Mouse (Mus musculus) adrenal gland, adult 8-10 months (tissue): Measurements from ENCODE around the gene Polr2i. TPM values are rescaled to one million over a fixed set of nuclear protein-coding genes. Genes with fewer than 3 reads are reported as not detected.
"Not testable (repeated sequence)": the region's sequence is repeated elsewhere in the genome, so short reads cannot be mapped to it uniquely, and the experiment has no call there.

ENCODE experiments used
- DNase-seq: peaks from one replicate; pipeline ENCODE4 v3.0.0; 2022
- total RNA-seq, 4 experiments: library from RNA; stranded (reverse); gene quantifications; 2 replicates each; pipeline ENCODE4 v1.2.4; 2022

Polr2i gene
- total RNA-seq, 4 experiments from 2014 or later = 62.8 to 93.8 (median 72.7) TPM

DNA sequence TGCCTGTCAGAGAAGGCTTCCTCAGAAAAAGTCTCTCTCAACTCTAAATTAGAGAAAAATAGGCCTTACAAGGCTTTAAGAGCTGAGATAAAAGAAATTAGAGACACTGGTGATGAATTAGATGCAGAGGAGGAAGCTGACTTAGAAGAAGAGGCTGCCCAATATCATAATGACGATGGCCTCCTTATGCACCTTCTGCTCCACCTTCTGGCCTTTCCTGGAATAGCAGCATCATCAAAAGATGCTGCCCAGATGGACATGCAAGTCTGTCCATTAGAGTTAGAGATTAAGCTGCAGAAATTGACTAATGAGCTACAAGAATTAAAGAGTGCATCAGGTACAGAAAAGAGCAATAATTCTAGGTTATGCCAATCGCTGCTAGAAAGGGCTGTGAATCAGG is 26.4 kb upstream of the Polr2i start:
- no peak for DNase-seq

DNA sequence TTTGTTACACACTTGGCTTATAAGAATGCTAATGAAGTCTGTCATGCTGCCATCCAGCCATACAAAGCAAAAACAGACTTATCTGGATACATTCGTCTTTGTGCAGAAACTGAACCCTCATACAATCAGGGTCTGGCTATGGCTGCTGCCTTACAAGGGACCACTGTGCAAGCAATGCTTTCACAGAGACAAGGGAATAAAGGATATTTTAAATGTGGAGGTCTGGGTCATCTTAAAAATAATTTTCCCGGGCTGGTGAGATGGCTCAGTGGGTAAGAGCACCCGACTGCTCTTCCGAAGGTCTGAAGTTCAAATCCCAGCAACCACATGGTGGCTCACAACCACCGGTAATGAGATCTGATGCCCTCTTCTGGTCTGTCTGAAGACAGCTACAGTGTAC is 25.4 kb upstream of the Polr2i start:
- not testable (repeated sequence) for DNase-seq

DNA sequence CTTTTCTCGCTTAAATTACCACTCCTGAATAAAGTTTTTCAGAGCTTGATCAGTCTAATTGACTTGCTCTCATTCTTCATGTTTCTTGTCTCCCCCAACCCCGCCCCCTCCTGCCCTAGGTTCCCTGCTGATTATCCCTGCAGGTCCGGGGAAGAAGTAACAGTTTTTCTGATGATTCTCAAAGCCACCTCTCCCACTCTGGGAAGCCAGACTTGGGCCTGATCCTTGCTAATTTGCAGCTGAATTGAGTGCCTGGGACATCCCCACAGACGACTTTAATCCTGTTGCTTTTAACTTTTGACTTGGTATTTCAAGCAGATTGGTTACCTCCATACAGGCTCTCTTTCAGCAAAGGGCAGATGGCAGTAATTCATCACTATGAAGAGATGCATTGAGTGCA is 20.7 kb upstream of the Polr2i start:
- DNase-seq = no peak

DNA sequence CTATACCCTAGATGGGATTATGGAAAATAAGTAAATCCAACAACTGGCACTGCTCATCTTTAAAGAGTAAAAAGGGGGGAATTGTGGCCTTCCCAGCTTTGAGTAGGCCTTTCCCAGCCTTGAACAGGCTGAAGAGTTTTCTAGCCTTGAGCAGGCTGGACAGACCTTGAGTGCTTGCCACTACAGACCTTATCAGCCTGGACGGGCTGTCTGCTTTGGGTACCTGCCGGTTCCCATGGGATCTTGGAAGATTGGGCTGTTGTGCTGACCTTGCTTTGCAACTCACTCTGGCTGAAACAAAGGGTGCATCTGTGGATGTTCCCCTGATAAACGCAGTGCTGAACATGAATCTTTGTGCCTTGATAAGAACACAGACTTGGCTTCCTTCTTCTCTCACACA is 17.9 kb upstream of the Polr2i start:
- no peak for DNase-seq

DNA sequence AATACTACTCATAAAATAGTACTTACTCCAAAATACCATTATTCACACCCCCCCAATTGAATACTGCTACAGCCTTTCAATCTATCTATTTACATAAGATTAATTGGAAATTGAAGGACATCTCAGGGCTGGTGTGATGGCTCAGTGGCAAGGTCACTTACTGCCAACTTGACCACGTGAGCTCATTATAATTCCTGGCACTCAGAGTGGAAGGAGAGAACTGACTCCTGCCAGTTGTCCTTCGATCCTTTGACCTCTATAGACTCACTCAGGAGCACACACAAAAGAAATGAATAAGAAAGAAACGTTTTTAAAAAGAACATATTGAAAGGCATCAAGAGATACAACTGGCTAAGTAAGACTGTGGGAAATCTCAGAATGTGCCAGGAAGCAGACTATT is 15.9 kb upstream of the Polr2i start:
- DNase-seq = no peak

DNA sequence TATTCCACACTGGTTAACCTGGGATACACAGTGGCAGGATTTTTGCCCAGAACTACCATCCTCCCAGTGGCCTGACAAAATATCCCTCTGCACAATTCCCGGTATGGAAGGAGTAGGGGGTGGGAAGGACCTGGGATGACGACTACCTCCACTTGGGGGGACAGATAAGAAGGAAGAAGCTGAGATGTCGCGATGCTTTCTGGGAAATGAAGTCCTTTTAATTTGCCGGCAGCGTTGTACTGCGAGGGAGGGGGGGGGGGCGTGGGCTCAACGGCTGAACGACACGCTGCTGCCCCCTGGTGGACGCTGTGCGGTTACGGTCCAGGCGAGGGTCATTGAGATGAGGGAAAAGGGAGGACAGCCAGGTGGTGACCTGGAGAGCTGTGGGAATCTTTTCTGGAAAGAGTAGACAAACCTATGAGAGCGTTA is 15.0 kb upstream of the Polr2i start:
- peak; percentile 54 for DNase-seq

DNA sequence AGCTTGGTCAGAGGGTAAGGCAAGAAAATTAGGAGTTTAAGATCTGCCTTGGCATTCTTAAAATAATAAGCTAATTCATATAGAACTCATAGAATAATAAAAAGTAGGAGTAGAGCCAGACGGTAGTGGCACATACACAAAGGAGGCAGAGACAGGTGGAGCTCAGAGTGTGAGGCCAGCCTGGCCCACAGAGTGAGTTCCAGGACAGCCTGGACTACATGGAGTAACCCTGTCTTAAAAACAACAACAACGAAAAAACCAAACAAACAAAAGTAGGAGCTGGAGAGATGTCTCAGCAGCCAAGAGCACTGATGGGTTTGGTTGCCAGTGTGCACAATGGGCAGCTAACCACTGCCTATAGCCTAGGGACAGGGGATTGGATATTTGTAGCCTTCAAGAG is 14.5 kb upstream of the Polr2i start:
- no peak for DNase-seq

DNA sequence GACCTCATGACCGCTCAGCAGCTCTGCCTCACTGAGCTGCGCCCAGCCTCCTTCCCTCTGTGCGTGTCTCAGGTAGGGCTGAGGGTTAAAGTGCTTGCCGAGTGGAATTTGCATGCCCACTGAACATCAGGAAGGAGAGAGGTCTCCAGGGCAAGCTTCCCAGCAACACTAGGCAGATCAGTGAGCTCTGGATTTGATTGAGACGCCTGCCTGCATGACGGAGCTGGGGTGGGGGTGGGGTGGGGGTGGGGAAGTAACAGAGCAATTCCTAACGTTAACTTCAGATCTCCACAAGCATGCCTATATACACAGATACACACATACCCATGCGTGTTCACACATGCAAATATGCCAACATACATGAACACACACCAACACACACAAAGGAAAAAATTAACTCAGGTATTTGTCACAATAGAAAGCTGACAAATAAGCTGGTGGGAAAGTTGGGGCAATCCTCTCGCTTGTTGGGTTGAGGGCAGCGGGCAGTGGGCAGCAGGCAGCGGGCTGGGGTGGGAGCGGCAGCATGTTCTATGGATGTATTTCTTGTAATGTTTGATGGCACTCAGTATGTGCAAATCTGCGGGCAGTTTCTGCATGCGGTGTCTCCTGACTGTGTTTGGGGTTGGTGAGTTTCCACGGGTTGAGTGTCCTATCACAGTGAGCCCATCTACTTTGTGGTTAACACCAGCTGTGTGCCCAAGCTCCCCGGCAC is 12.3 kb upstream of the Polr2i start:
- DNase-seq = no peak

DNA sequence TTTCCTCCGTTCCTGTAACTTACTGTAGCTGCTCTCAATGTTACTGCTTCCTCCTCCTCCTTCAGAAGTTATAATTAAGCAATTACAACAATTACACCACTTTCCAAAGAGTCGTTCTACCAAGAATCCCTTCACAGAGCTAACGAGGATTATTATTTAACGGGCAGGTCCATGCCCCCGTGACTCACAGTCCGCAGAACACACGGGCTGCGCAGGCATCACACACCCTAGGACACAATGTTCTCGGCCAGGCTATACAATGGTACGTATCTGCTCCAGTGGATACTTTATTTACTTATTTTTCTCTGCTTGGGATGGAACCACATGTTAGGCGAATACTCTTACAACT is 11.8 kb upstream of the Polr2i start:
- no peak for DNase-seq

DNA sequence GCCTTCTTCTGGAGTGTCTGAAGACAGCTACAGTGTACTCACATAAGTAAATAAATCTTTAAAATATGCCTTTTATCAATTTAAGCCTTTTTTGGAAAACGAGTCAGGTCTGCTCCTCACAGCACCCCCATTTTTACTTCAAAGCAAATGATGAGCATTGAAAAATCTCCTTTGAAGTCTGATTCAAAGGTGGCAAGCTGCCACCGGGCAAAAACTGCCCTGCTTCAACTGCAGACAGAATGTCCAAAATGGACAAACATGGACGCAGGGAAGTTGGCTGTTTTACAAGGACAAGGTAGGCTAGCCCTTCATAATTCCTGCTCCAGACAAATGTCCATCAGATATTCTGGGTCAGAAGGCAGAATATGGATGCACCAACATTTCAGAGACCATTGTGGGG is 10.3 kb upstream of the Polr2i start:
- DNase-seq = no peak

DNA sequence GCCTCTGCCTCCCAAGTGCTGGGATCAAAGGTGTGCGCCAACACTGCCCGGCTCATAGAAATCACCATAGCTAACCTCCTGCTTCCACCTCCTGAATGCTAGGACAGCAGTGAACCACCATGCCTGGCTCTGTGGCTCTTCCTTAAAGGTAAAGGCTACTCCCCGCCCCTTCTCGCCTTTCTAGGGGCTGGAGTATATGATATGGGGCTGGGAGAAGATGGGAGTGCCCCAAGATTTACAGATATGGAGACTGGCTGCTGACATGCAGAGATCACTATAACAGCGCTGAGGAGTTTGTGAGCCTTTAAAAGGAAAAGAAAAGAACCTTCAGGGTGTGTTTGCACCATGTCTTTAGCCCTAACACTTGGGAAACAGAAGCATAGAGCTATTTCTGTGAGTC is 9.5 kb upstream of the Polr2i start:
- no peak for DNase-seq

DNA sequence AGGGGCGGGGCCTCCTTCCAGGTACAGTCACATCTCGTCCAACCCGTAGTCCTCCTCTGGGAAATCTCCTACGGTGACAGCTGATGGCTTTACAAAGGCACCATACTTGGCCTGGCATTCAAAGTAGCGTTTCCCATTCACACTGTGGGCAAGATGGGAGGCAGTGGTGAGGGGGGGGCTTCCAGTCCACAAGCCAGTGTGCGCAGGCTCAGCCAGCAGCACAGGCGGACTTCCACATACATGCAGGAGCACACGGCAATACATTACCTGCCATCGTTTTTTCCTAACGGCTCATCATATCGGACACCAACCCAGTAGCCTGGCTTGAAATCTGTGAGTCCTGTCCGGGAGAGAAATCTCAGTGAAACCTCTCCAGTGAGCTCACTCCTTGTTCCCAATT is 7.5 kb upstream of the Polr2i start:
- no peak for DNase-seq

DNA sequence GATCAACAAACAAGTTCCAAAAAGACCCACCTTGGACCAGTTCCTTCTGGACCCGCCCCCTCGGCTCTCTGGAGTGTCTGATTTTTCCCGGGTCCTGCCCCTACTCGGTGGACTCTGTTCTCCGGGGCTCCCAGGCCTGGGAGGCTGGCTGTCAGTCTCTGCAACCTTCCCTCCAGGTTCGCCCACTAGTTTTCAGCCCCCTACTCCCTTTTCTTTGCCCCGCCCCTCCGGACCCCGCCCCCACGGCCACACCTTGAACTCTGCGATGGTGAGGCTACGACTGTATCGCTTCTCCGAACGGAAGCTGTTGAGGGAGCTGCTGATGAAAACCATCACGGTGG is 450 bp upstream of the Polr2i start:
- no peak for DNase-seq

DNA sequence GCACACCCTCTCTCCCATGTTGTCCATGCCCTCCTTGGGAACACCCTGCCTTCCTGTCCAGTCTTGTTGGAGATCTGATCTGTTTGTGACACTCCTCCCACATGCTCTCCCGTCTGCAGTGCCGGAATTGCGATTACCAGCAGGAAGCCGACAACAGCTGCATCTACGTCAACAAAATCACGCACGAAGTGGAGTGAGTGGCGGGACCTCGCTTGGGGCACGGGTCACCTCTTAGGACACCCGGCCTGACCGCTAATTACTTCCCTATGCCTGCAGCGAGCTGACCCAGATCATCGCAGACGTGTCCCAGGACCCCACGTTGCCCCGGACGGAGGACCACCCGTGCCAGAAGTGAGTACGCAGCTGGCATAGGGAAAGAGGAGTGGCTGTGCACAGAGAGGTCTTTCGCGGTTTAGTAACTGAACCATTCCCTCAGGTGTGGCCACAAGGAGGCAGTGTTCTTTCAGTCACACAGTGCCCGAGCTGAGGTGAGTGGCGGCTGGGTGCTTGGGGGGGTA is 942 bp downstream of the Polr2i start:
- peak; percentile 41 for DNase-seq

DNA sequence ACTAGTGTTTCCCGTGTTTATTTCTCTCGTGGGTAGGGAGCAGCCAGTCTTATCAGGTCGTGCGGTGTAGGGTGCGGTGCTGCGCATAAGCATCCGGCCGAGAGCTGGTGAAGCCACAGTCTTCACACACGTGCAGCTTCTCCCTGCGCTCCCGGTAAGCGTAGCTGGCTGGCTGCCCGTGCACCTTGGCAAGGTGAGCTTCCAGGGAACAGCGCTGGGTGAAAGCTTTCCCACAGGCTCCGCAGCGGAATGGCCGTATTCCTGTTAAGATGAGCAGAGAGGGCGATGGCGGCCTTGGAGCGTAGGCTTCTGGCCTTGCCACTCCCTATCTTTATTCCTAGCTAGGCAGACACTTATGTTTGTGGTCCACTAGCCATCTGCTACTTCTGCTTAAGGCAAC is 1.6 kb downstream of the Polr2i start:
- no peak for DNase-seq

DNA sequence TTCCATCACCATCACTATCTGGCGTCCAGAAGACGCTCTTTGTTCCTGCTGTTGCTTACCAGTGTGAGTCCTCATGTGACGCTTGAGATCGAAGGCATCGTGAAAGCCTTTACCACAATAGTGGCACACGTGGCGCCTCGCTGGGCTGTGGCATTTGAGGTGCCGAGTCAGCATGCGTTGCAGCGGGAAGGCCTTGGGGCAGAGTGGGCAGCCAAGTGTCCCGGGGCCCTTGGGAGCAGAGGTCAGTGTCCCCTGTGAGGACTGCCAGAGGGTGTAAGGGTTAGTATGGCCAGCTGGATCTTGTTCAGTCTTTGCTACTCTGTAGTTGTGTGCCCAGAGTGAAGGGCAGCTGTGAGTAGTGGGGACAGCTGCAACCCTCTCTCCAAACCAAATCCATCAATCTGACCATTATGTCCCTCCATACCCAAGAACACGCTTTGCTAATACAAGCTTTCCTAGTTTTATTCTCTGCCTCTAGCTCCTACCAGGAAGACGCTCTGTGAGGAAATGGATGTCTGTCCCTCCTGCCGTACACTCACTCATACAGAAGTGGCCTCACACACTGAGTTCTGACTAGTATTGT is 2.6 kb downstream of the Polr2i start:
- no peak for DNase-seq

DNA sequence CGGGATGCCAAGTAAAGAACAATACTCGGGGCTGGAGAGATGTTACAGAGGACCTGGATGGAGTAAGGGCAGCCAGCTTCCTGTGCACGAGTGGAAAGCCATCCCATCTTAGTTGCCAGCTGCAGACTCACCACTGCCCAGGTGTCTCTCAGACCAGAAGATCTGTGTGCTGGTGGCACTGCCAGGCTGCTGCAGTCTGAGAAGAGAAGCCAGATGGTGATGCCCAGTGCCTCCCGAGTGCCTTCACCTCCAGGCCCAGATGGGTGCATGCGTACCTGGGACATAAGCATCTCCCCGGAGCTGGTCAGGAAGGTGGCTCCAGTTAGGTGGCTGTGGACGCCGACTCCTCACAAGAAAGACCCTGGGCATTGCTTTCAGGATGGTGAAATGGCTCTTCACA is 3.3 kb downstream of the Polr2i start:
- DNase-seq = no peak

DNA sequence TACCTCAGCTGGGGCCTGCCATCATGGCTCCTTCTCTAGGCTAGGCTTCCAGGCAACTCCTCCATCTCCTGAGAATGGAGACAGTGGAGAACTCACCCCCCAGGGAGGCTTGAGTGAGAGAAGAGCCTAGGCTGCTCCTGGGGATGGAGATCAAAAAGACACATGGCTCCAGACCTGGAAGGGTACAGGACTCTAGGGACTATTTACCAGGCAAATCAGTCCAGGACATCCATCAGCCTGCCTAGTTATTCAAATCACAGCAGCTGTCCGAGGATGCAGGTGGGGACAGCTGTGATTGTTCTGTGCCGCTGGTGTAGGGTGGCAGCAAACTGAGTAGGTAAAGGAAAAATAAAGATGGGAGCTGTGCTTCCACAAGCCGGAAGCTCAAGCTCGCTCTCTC is 3.9 kb downstream of the Polr2i start, which contains the start of gene Ovol3:
Ovol3 (minus strand) TSS at position 101 of the 400 bp plus-strand sequence.
- DNase-seq = no peak

DNA sequence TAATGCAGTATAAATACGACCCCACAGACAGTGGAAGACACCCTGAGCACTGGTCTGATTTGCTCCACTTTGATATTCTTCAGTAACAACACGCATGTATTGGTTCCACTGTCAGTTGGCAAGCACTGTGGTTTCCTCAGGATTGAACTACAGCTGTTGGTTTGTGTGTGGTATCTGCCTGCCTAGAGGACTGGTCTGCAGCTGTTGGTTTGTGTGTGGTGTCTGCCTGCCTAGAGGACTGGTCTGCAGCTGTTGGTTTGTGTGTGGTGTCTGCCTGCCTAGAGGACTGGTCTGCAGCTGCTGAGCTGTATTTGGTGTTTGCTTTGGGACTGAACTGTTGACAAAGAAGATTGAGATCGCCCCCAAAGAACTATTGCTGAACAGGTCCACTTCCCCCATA is 5.6 kb downstream of the Polr2i start:
- not testable (repeated sequence) for DNase-seq

DNA sequence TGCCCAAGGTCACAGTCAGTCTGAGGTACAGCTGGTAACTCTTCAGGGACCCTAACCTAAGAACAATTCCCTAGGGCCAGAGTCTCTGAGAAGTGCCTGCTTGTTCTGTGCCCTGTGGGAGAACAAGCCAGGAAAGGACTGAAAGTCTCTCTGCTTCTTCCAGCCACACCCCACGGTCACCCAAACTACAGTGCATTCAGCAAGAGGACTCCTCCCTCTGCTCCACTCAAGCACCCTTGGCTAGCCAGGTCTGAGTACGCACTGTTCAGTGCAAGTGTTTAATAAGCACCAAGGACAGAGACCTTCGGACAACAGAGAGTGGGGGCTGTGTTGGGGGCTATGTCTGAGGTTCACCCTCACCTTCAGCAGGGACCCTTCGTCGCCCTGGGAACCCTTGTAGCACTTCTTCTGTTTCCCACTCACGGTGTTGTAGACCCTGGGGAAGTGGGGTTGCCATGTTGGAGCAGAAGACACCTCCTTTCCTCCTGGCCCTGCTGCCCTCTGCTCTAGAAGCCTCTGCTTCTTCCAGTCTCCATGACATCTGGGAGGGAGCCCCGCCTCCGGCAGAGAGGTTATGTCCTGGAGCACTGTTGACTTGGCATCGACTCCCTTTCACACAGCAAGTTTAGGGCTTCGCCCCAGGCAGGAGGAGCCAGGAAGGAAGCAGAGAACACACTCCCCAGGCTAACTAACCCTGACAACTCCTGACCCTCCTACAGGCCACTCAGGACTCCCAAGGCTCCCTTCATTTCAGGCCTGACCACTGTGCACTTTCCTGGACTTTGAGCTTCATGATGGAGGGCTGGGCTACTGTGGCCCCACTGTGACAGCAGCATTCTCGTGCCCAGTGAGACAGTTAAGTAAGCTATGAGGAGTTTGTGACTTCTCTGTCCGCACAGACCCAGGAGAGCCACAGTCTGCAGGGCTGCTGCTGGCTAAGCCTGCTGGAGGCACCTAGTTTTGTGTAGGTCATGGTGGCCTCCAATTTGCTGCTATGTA is 20.5 kb downstream of the Polr2i start:
- peak; percentile 31 for DNase-seq

DNA sequence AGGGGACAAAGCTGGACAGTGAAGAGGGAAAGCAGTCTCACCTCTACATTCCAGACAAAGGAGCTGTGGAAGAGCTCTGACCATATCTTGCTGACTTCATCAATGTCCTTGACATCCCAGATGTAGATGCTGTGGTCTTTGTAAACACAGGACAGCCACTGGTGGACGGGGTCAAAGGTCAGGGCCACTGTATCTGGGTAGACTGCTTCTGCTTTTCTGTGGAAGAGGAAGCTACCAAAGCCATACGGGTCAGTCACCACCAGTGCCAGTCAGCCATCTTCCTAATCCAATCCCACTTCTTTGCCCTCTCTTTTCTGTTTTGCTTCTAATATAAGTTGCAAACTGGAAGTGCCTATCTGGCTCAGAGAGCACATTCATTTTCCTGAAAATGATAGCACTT is 33.3 kb downstream of the Polr2i start:
- DNase-seq = no peak

DNA sequence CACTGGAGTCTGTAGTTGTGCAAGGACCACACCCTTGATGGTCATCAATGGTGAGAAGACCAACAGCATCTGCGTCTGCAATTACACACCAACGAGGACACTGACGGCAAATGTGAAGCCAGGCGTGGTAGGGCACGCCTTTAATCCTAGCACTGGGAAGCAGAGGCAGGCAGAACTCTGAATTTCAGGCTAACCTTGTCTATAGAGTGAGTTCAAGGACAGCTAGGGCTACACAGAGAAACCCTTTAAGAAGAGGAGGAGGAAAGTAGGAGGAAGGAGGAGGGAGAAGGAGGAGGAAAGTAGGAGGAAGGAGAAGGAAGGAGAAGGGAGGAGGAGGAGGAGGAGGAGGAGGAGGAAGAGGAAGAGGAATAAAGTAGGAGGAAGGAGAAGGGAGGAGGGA is 33.8 kb downstream of the Polr2i start:
- no peak for DNase-seq

DNA sequence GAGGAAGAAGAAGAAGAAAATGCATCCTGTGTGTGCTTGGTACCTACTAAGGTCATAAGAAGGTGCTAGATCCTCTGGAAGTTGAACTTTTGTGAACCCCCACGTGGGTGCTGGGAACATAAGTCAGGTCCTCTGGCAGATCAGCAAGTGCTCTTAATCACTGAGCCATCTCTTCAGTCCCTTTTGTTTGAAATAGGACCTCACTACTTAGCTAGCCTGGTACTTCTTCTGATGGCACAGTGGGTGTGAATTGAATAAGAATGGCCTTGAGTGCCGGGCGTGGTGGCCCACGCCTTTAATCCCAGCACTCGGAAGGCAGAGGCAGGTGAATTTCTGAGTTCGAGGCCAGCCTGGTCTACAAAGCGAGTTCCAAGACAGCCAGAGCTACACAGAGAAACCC is 34.2 kb downstream of the Polr2i start:
- DNase-seq = no peak
